Mouse (Mus musculus) G1E (cell line): ENCODE data around the gene Smndc1. TPM values are rescaled to one million over a fixed set of nuclear protein-coding genes. Genes with fewer than 3 reads are reported as not detected.

ENCODE experiments used
- ATAC-seq: 2 replicates; pipeline ENCODE4 v1.8.0; 2016; ENCODE audit warnings: mild to moderate bottlenecking; ENCODE audit not compliant: insufficient number of reproducible peaks, poor library complexity, low FRiP score, severe bottlenecking; ENCODE audit errors: extremely low read depth
- DNase-seq: peaks from one replicate; pipeline ENCODE4 v3.0.0; 2012; ENCODE audit warnings: low spot score
- H3K27me3 ChIP-seq: 2 replicates; pipeline ENCODE4 v1.6.1; 2012; ENCODE audit warnings: mild to moderate bottlenecking, low read length, inconsistent platforms; ENCODE audit not compliant: insufficient read depth
- H3K36me3 ChIP-seq: replicated peaks from 2 replicates; pipeline ENCODE3; 2012; ENCODE audit warnings: mild to moderate bottlenecking, inconsistent platforms
- H3K4me1 ChIP-seq: 2 replicates; pipeline ENCODE4 v1.6.1; 2012; ENCODE audit warnings: low read depth, low read length, inconsistent platforms, mixed read lengths; ENCODE audit not compliant: insufficient read depth
- H3K4me3 ChIP-seq: 2 replicates; pipeline ENCODE4 v1.5.1; 2012; ENCODE audit warnings: low read depth, mild to moderate bottlenecking, inconsistent platforms, low read length, moderate library complexity, mixed read lengths
- H3K9me3 ChIP-seq: replicated peaks from 2 replicates; pipeline ENCODE4 v1.6.1; 2012; ENCODE audit warnings: inconsistent platforms
- CTCF ChIP-seq: IDR thresholded peaks from 2 replicates; pipeline ENCODE4 v1.5.1; 2012; ENCODE audit warnings: low read depth, low read length, inconsistent platforms, mixed read lengths
- GATA1 ChIP-seq: IDR thresholded peaks from 2 replicates; pipeline ENCODE4 v1.6.1; 2012; ENCODE audit warnings: borderline replicate concordance, low read length, inconsistent platforms, mixed read lengths
- GATA2 ChIP-seq: IDR thresholded peaks from 2 replicates; pipeline ENCODE4 v1.6.1; 2012; ENCODE audit warnings: low read depth, low read length, inconsistent platforms, borderline replicate concordance
- POLR2AphosphoS5 ChIP-seq: IDR thresholded peaks from 2 replicates; pipeline ENCODE4 v1.6.1; 2012; ENCODE audit warnings: low read depth, low read length, inconsistent platforms; ENCODE audit not compliant: insufficient replicate concordance
- TAL1 ChIP-seq: conservative IDR thresholded peaks from 2 replicates; pipeline ENCODE4 v1.6.1; 2012; ENCODE audit warnings: low read depth, low read length, inconsistent platforms, mixed read lengths
- polyA plus RNA-seq: library from polyadenylated mRNA; stranded (reverse); fragments of >175 nt; gene quantifications from 2 replicates; pipeline ENCODE4 v1.2.3, GENCODE M21; 2012
- total RNA-seq, 2 experiments: library from RNA; stranded (forward) in 1 of 2; stranded (reverse) in 1 of 2; fragments of 200-1000 nt in 1 of 2; fragments of >200 nt in 1 of 2; fragmentation: Nextera tagmentation in 1 of 2; gene quantifications; 2 replicates each; pipeline ENCODE4 v1.2.3; 2014 to 2017

The Smndc1 gene
- total and polyA plus RNA-seq, 3 experiments: 47.7 to 181 (median 96.5) TPM

- Histone ChIP-seq H3K4me1 (no peaks in the 10 kb centered on the region), H3K27me3 (peaks cover 6% of the 10 kb centered on the region; the same call in 1 of the 2 replicates), H3K36me3 (no peaks in the 10 kb centered on the region), H3K9me3 (no peaks in the 10 kb centered on the region), H3K4me3 (no peak overlapping the region)
- no peak for DNase-seq
- ATAC-seq: no peak
- no peak for TF ChIP-seq GATA2
- no peak for TF ChIP-seq TAL1
- no peak for TF ChIP-seq POLR2AphosphoS5
- no peak for TF ChIP-seq CTCF
- TF ChIP-seq GATA1: no peak
Observed at GRCm38 (mm10) chr19:53430356-53430755, 40.0 kb upstream of the Smndc1 start.

DNA sequence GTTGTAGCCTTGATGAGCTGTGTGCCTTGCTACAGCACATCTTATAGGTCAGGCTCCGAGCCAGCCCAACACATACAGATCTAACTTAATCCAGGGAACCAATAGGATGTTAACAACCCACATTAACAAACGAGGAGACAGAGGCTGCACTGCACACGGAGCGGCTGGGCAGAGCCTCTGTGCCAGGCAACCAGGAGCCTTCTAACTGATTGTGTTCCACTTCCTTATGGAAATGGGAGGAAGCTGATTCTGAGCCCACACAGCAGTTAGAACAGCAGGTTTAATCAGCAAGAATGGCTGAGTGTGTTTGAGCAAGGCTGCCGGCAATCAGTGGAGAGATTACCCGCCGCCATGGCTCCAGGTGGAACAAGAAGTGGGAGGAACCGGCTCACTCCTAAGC, 37.4 kb upstream of the Smndc1 start:
- peaks cover 7% of the 10 kb centered on the region; the same call in 1 of the 2 replicates for H3K4me1 ChIP-seq
- no peaks in the 10 kb centered on the region for H3K9me3 ChIP-seq
- H3K4me3 ChIP-seq: no peak overlapping the region
- peaks cover 12% of the 10 kb centered on the region; the same call in 1 of the 2 replicates for H3K27me3 ChIP-seq
- no peaks in the 10 kb centered on the region for H3K36me3 ChIP-seq
- DNase-seq: no peak
- ATAC-seq: no peak
- TF ChIP-seq POLR2AphosphoS5 (no peak), TAL1 (no peak), GATA1 (no peak), CTCF (no peak), GATA2 (no peak)

DNA sequence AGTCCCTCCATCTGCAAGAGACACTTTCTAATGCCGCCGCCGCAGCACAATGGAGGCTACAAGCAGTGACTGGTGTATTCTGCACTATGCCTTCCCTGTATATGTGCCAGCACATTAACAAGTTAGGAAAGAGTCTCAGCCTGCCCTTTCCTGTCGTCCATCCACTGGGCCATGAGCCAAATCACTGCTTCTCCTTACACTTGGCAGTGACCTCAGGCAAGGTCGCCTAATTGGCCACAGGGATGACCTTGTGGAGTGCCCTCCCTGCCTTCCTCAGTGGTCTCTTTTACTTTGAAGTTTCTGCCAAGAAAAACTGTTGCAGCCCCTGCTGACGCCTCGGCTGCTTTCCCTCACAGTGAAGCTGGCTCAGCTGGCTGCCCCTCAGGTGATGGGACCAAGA, 37.0 kb upstream of the Smndc1 start:
- Histone ChIP-seq H3K27me3 (peaks cover 12% of the 10 kb centered on the region; the same call in 1 of the 2 replicates), H3K4me1 (peaks cover 7% of the 10 kb centered on the region; the same call in 1 of the 2 replicates), H3K9me3 (no peaks in the 10 kb centered on the region), H3K36me3 (no peaks in the 10 kb centered on the region), H3K4me3 (no peak overlapping the region)
- DNase-seq (no peak), ATAC-seq (no peak)
- no peak for TF ChIP-seq POLR2AphosphoS5
- TF ChIP-seq GATA1: no peak
- no peak for TF ChIP-seq CTCF
- no peak for TF ChIP-seq TAL1
- no peak for TF ChIP-seq GATA2

- no peak for ATAC-seq
- no peak overlapping the region for H3K4me3 ChIP-seq
- no peaks in the 10 kb centered on the region for H3K36me3 ChIP-seq
- TF ChIP-seq GATA2: no peak
- no peak for TF ChIP-seq GATA1
- TF ChIP-seq TAL1: no peak
- no peak for TF ChIP-seq CTCF
- no peak for TF ChIP-seq POLR2AphosphoS5
- no peaks in the 10 kb centered on the region for H3K9me3 ChIP-seq
- peaks cover 17% of the 10 kb centered on the region for H3K4me1 ChIP-seq
- no peak for DNase-seq
- peaks cover 10% of the 10 kb centered on the region; the same call in 1 of the 2 replicates for H3K27me3 ChIP-seq
Observed at GRCm38 (mm10) chr19:53425824-53426223, 35.4 kb upstream of the Smndc1 start.

- H3K9me3 ChIP-seq: no peaks in the 10 kb centered on the region
- DNase-seq: no peak
- ATAC-seq: no peak
- TF ChIP-seq CTCF (no peak), GATA1 (no peak), GATA2 (no peak)
- peaks cover 10% of the 10 kb centered on the region; the same call in 1 of the 2 replicates for H3K27me3 ChIP-seq
- no peak overlapping the region for H3K4me3 ChIP-seq
- H3K36me3 ChIP-seq: no peaks in the 10 kb centered on the region
- H3K4me1 ChIP-seq: peaks cover 17% of the 10 kb centered on the region
Observed at GRCm38 (mm10) chr19:53424629-53425028, 34.3 kb upstream of the Smndc1 start.

DNA sequence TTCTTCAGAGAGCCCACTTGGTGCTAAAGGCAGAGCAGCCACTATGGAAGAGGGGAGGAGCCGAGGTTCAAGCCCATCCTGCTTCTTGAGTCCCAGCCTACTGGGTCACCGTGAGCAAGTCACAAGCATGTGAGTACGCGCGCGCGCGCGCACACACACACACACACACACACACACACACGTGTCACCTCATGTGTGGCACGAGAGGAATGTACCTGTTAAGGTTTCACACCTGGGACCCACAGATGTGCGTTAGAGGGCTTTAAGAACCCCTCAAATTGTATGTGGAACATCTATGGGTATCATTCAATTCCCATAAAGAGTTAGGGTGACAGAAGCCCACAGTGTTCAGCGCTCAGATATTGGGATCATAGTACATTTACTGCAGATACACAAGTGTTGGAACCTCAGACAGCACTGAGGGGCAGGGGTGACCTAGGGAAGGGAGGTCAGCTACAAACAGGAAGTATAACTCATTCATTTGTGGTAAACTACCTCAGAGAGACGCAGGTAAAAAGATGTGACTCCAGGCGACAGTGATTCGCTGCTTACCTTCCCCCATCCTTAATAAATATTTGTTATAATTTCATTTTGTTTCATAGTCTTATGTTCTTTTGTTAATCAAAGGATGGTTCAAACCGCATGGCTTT, 33.6 kb upstream of the Smndc1 start:
- H3K27me3 ChIP-seq: peaks cover 10% of the 10 kb centered on the region; the same call in 1 of the 2 replicates
- ATAC-seq (no peak), DNase-seq (no peak)
- H3K4me1 ChIP-seq: peaks cover 17% of the 10 kb centered on the region
- H3K4me3 ChIP-seq: no peak overlapping the region
- H3K9me3 ChIP-seq: no peaks in the 10 kb centered on the region
- TF ChIP-seq TAL1 (no peak), GATA1 (no peak), GATA2 (no peak)
- no peaks in the 10 kb centered on the region for H3K36me3 ChIP-seq

DNA sequence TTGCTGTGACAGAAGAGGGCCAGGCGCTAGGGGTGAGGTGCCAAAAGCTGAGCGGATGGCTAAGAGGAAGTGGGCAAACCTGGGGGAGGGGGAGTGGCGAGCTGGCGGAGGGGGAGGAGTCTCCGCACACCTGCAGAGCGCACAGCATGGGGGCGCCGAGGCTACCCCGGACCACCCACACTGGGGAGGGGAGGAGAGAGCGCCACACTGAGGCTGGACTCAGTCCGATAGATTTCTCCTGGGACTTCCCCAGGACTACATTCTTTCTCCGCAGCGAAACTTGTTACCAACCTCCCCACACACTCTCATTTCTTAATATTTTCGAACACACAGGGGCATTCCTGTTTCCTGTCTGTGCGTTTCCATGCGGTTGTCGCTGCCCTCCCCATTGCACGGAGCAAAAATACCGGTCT, 33.0 kb upstream of the Smndc1 start:
- Histone ChIP-seq H3K36me3 (no peaks in the 10 kb centered on the region), H3K4me3 (no peak overlapping the region; the same call in 1 of the 2 replicates), H3K9me3 (no peaks in the 10 kb centered on the region), H3K27me3 (peaks cover 15% of the 10 kb centered on the region; the same call in 1 of the 2 replicates), H3K4me1 (peaks cover 19% of the 10 kb centered on the region)
- no peak for DNase-seq
- TF ChIP-seq POLR2AphosphoS5 (no peak), GATA1 (no peak), TAL1 (no peak), CTCF (no peak), GATA2 (no peak)
- ATAC-seq: no peak
